Mouse (Mus musculus) granulocyte monocyte progenitor cell, adult 5-6 weeks (primary cell): ENCODE data around the gene Ubox5. TPM values are rescaled to one million over a fixed set of nuclear protein-coding genes. Genes with fewer than 3 reads are reported as not detected.

Source experiments
- ATAC-seq: replicated peaks from 2 replicates; pipeline ENCODE4 v1.8.0; 2016; ENCODE audit warnings: mild to moderate bottlenecking, moderate TSS enrichment, inconsistent platforms; ENCODE audit not compliant: poor library complexity, severe bottlenecking
- total RNA-seq, 2 experiments: library from RNA; stranded (forward) in 1 of 2; stranded (reverse) in 1 of 2; fragments of 200-712, 200-1000 nt in 1 of 2; fragments of >200 nt in 1 of 2; fragmentation: Nextera tagmentation in 1 of 2; gene quantifications; 2 replicates each; pipeline ENCODE4 v1.2.3; 2014 to 2017

Ubox5 gene
- total RNA-seq, 2 experiments from 2014 or later: 5.9 to 7.0 TPM

DNA sequence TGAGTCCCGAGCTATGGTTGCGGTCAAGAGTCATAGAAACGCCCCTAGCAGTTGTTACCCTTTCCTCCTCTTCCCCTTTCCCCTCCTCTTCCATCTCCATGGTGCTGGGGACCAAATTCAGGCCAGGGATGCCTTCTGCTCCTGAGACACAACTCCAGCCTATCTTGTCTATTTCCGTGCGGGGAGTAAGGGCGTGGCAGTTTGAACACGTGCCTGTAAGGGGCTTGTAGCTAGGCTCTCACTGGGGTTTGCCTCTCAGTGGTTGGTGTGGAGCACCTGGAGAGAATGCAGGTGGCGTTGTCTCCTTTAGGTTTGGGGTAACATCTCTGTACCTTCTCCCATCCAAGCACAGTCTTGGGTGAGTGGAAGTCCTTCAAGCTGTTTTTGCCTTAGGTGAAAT, 50.0 kb downstream of the Ubox5 start:
- ATAC-seq: peak; percentile 37

DNA sequence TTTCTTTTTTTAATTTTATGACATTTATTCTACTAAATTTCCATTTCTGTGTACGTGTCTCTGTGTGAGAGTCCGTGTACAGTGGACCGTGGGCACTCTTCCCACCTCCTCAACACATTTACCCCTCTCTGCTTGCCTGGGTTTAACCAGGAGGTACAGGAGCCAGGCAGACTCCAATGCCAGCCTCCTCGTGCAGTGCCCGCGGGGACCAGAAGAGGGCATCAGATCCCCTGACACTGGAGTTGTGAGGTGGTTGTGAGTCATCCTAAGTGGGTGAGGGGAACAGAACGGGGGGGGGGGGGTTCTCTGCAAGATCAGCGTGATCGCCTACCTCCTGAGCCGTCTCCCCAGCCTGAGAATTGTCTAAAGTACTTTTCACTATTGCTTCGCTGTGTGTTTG, 51.7 kb downstream of the Ubox5 start:
- peak; percentile 57 for ATAC-seq

DNA sequence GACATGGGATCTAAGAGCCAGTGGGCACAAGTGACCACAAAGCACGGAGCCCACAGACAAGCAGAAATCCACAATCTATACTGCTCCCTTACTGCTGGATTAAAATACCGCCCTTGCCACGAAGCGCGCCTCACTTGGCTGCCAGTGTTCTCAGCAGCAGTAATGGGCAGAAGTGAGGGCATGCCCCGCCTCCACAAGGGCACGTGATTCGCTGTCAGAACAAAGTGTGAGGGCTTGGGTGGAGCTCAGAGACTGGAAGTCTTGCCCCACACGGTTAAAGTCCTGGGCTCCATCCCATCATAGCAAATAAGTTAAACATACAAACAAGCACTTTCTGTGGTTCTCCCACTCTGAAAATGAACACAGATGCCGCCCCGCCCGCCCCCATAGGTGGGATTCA, 52.2 kb downstream of the Ubox5 start:
- ATAC-seq: peak; percentile 61

DNA sequence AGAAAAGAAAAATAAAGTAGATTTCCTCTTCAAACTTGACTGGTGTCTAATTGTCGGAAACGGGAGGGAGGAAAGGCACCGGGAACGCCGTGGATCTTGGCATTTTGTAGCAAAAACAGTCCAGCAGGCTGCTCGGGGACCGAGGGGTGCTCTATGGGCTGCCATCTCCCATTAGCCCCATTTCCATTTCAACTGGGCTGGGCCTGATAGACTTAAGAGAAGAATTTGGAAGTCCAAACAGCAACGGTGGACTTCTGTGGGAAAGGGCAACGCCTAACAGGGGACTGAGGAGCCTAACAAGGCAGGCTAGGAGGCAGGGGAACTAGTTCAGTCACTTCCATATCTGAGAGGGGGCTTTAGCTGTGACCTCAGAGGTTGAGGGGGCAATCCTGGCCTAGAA, 52.8 kb downstream of the Ubox5 start:
- ATAC-seq: no peak

GRCm38 (mm10) chr2:130576564-130576963, 53.3 kb downstream of the Ubox5 start:
- ATAC-seq: peak; percentile 16; the same call in 1 of the 2 replicates

DNA sequence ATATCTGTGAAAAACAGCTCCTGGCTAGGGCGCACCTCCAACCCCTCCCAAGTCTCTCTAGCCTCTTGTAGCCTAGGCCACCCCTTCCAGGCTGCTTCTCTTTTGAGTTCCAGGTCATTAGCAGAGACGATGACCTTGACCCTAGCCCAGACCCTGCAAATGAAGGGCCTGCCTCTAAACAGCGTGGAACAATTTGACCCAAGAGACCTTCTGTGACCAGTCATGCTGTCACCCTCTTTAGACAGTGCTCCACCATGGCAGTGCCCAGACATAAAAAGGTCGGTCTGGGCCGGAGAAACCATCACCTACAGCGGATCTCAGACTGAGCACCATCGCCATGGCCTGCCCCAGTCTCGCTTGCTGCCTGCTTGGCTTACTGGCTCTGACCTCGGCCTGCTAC, 54.0 kb downstream of the Ubox5 start, which contains the start of gene Oxt:
TSS of gene Oxt (plus strand) at position 301 of the 400 bp plus-strand sequence.
- ATAC-seq: no peak

DNA sequence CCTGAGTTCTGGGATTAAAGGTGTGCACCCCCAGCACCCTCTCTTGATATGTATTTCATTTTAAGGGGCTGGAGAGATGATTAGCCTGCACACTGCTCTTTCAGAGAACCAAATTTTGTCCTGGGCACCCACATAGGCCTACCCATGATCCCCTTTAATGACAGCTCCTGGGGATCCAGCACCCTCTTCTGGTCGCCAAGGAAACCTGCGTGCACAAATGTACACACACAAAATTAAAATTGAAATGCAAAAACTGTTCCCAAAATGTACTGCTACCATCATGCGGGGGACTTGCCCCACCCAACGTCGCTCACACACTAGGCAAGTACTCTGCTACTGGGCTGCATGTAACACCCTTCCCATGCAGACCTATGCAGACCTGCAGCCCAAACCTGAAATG, 54.9 kb downstream of the Ubox5 start:
- ATAC-seq: no peak

GRCm38 (mm10) chr2:130569926-130570325, 59.9 kb downstream of the Ubox5 start:
- no peak for ATAC-seq

- ATAC-seq: no peak
Observed at GRCm38 (mm10) chr2:130568921-130569320, 60.9 kb downstream of the Ubox5 start.

- ATAC-seq: no peak
Observed at GRCm38 (mm10) chr2:130564983-130565382, 64.9 kb downstream of the Ubox5 start.

GRCm38 (mm10) chr2:130564063-130564462, 65.8 kb downstream of the Ubox5 start:
- ATAC-seq: peak; percentile 18

DNA sequence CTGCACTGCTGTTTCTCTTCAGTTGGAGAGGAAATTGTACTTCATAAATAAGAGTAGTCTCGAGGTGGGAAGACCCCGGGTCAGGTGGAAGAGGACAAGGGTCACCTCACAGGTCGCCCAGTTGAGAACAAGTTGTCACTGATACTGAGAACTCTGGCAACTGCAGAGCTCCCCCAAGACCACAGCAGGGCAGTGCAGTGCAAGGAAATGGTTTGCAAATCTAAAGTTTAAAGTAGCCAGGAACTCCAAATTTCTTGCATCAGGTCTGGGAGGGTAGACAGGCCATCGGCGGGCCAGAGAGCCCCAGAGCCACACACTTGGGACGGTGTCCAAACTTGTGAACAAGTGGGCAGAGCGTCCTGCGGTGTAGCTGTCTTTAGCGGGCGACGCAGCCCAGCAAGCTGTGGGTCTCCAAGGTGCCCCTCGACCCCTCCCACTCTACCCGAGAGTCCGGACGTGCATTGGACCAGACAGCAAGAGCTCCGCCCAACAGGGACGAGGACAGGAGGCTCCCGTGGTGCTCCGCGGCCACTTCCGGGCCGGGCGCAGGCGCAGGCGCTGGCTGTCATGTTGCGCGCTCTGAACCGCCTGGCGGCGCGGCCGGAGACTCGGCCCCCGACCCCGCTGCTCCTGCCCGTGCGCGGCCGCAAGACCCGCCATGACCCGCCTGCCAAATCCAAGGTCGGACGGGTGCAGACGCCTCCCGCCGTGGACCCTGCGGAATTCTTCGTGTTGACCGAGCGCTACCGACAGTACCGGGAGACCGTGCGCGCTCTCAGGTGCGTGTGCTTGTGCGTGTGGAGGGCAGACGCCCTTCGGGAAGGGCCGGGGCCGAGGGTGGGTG, 66.4 kb downstream of the Ubox5 start, which contains the start of gene Mrps26:
TSS of gene Mrps26 (plus strand) at position 531 of the 844 bp plus-strand sequence.
- peak; percentile 98 for ATAC-seq

DNA sequence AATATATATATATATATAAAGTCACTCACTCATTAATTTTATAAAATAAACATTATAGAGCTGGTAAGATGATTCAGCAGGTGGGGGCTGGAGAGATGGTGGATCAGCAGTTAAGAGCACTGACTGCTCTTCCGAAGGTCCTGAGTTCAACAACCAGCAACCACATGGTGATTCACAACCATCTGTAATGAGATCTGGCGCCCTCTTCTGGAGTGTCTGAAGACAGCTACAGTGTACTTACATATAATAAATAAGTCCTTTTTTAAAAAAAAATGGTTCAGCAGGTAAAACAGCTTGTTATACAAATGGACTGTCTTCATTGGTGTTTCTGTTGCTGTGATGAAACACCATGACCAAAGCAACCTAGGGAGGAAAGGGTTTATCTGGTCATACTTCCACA, 71.8 kb downstream of the Ubox5 start:
- no peak for ATAC-seq

- ATAC-seq: no peak
Observed at GRCm38 (mm10) chr2:130557462-130557861, 72.4 kb downstream of the Ubox5 start.

- ATAC-seq: no peak
Observed at GRCm38 (mm10) chr2:130556292-130556691, 73.5 kb downstream of the Ubox5 start.

GRCm38 (mm10) chr2:130554841-130555240, 75.0 kb downstream of the Ubox5 start:
- no peak for ATAC-seq

DNA sequence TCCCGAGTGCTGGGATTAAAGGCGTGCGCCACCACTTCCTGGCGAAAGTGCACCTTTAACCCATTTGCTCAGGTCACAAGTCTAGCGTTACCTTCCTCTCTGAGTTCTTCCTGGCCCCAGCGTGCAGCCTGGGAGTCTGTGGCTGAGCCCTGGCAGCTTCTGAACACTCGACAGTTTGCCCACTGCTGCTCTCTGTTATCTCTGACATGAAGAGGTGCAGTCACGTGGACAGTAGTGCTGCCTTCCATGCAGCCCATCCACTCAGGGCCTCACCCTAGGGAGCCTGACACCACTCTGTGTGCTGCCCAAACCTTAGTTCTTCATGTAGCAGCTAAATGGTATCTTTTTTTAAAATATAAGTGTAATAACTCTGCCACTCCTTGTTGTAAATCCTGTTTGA, 82.9 kb downstream of the Ubox5 start:
- ATAC-seq: no peak

GRCm38 (mm10) chr2:130540266-130540665, 89.6 kb downstream of the Ubox5 start:
- peak; percentile 60 for ATAC-seq
